Mouse (Mus musculus): ENCODE results near the gene Fmr1nb.
"Not testable (repeated sequence)": the region's sequence is repeated elsewhere in the genome, so short reads cannot be mapped to it uniquely, and the experiment has no call there.

Fmr1nb gene

GRCm38 (mm10) chrX:68761606-68762005, at the start of gene Fmr1nb:
Gene Fmr1nb, plus strand, starts transcription at chrX:68761839.
- DNase-seq, result no peak

GRCm38 (mm10) chrX:68736902-68737301, 24.7 kb upstream of the Fmr1nb start:
- DNase-seq, result no peak

DNA sequence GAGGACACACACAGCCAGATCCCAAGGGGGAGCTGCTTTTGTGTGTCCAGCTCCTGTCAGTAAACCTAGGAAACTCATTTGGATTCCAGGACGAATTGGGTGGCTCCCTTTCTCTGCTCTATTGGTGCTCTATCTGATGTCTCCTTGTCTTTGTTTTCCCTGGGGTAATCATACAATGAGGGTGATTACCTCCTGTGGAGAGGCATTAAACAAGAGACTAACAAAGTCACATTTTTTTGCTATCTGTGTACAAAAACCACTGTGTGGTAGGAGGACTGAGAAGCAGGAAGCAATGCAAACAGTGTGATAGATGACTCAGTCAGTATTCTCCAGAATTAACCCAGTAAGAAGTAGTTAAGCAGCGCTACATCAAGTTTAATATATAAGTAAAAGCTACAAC, 21.6 kb upstream of the Fmr1nb start:
- no peak for DNase-seq

DNA sequence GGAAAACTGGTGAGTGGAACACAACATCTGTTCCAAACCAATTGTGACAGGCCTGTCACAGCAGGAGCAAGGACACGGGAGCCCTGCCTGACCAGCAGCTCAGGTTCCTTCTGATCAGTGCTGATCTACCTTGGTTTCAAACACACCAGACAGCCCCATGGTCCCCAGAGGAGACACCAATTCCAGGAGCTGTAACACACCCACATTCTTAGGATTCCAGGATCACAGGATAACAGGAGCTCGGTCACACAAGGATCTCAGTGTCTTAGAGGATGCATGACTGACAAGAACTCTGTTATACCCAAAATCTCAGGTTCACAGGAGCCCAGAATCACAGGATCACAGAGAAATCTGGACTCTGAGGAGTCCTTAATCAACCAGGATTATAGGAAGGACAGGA, 58.8 kb downstream of the Fmr1nb start:
- DNase-seq, result not testable (repeated sequence)

- not testable (repeated sequence) for DNase-seq
These were observed 59.4 kb downstream of the Fmr1nb start, which contains the start of gene Gm14698 for GRCm38 (mm10) chrX:68821059-68821458. Gene Gm14698, plus strand, starts transcription at chrX:68821093.

GRCm38 (mm10) chrX:68839548-68840444, 78.2 kb downstream of the Fmr1nb start:
- no peak for DNase-seq

All from kidney, postnatal 25 days (tissue).